Mouse (Mus musculus): ENCODE measurements at regions not wholly inside any gene's neighbourhood (a gene's known extent, or its start where the extent isn't known, plus 50 kb on each side); places are given as distances from the start of the nearest gene placed in this dataset.

GRCm38 (mm10) chr3:21983993-21984725 lies 92.3 kb upstream of the Tbl1xr1 start:
- no peak for TF ChIP-seq POLR2A (IDR thresholded peaks at IDR 0.05; ENCODE audit: insufficient read depth, low read depth, low read length)
- no peak for TF ChIP-seq CTCF (IDR thresholded peaks at IDR 0.05; ENCODE audit: insufficient read depth, low read depth, low read length)
- Histone ChIP-seq H3K4me3 (ENCODE audit: insufficient read depth, low read depth, low read length) (no peak overlapping the region), H3K4me1 (ENCODE audit: control insufficient read depth, insufficient read depth, low read length) (peaks cover 2% of the 10 kb centered on the region; the same call in 1 of the 2 replicates), H3K27ac (ENCODE audit: insufficient read depth, low read depth, low read length) (no peak overlapping the region)
- WGBS, result 40% methylated on average over 2 of the region's 2 CpGs

DNA sequence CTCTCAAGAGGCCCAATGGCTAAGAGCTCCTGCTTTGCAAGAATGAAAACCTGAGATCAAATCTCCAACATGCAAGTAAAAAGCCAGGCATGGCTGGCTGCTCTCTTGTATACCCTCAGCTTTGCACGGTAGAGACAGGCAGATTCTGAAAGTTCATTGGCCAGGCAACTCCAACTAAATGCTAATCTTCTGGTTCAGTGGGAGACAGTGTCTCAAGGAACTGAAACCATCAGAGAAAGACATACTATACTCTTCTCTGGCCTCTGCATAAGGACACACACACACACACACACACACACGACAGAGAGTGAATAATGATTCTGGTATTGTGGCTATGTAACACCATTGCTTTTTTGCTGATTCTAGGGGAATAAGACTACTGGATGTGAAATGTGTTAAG lies 91.6 kb upstream of the Tbl1xr1 start:
- WGBS, result 65% methylated on average over 2 of the region's 2 CpGs
- no peak for TF ChIP-seq CTCF (IDR thresholded peaks at IDR 0.05; ENCODE audit: insufficient read depth, low read depth, low read length)
- TF ChIP-seq POLR2A (IDR thresholded peaks at IDR 0.05; ENCODE audit: insufficient read depth, low read depth, low read length), result no peak
- no peak overlapping the region for H3K4me3 ChIP-seq (ENCODE audit: insufficient read depth, low read depth, low read length)
- H3K4me1 ChIP-seq (ENCODE audit: control insufficient read depth, insufficient read depth, low read length), result peaks cover 2% of the 10 kb centered on the region; the same call in 1 of the 2 replicates
- H3K27ac ChIP-seq (ENCODE audit: insufficient read depth, low read depth, low read length), result no peak overlapping the region

GRCm38 (mm10) chr3:21986164-21986892 lies 90.1 kb upstream of the Tbl1xr1 start:
- WGBS, result 93% methylated on average over 5 of the region's 5 CpGs
- no peak for TF ChIP-seq CTCF (IDR thresholded peaks at IDR 0.05; ENCODE audit: insufficient read depth, low read depth, low read length)
- TF ChIP-seq POLR2A (IDR thresholded peaks at IDR 0.05; ENCODE audit: insufficient read depth, low read depth, low read length), result no peak

DNA sequence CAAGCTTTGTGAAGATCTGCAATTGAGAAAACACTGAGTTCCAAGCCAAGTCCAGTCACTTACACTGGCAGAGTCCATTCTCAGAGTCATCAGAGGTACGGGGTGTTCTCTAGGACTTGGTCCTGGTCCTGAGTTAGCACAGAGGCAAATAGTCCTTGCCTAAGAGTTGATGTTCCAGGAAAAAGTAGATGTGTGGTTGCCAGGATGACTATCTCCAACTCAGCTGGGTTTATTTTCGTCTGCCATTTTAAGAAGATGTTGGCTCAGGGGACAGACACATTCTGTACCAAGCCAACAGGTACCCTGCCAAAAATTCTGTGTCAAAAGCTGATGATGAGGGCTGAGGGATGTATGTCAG lies 89.6 kb upstream of the Tbl1xr1 start:
- TF ChIP-seq POLR2A (IDR thresholded peaks at IDR 0.05; ENCODE audit: insufficient read depth, low read depth, low read length) (no peak), CTCF (IDR thresholded peaks at IDR 0.05; ENCODE audit: insufficient read depth, low read depth, low read length) (no peak)
- H3K27ac ChIP-seq (ENCODE audit: insufficient read depth, low read depth, low read length), result no peak overlapping the region
- peaks cover 2% of the 10 kb centered on the region; the same call in 1 of the 2 replicates for H3K4me1 ChIP-seq (ENCODE audit: control insufficient read depth, insufficient read depth, low read length)
- no peak overlapping the region for H3K4me3 ChIP-seq (ENCODE audit: insufficient read depth, low read depth, low read length)
- 92% methylated on average over 2 of the region's 2 CpGs for WGBS

More at GRCm38 (mm10) chr3:21986164-21986892, 90.1 kb upstream of the Tbl1xr1 start:
- Histone ChIP-seq H3K4me3 (ENCODE audit: insufficient read depth, low read depth, low read length) (no peak overlapping the region), H3K4me1 (ENCODE audit: control insufficient read depth, insufficient read depth, low read length) (peaks cover 2% of the 10 kb centered on the region; the same call in 1 of the 2 replicates), H3K27ac (ENCODE audit: insufficient read depth, low read depth, low read length) (no peak overlapping the region)

DNA sequence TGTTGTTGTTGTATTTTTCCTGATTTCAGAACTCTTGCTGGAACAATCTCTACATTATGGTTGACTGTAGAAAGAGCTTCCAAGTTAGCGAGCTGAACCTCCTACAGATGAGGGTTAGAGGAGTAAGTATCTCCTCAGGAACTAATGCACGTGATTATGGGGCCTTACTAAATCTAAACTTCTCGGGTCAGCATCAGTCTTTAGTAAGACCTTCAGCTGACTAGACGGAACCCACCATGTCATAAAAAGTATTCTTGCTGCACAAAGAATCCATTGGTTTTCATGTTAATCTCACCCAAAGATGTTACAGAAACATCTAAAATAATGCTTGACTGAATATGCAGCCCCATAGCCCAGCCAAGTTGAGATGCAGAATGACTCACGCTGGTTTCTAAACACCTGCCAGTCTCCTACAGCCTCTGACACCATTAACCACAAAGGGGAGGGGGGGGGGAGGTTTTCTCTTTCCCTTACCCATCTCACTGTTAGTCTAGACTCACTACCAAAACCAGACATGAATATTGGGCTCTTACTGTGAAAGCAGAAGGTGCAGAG lies 88.9 kb upstream of the Tbl1xr1 start:
- no peak overlapping the region for H3K27ac ChIP-seq (ENCODE audit: insufficient read depth, low read depth, low read length)

GRCm38 (mm10) chr3:21988010-21988531 lies 88.4 kb upstream of the Tbl1xr1 start:
- Histone ChIP-seq H3K4me3 (ENCODE audit: insufficient read depth, low read depth, low read length) (no peak overlapping the region), H3K4me1 (ENCODE audit: control insufficient read depth, insufficient read depth, low read length) (peaks cover 2% of the 10 kb centered on the region; the same call in 1 of the 2 replicates), H3K27ac (ENCODE audit: insufficient read depth, low read depth, low read length) (no peak overlapping the region)
- WGBS, result 79% methylated on average over 8 of the region's 8 CpGs
- no peak for TF ChIP-seq POLR2A (IDR thresholded peaks at IDR 0.05; ENCODE audit: insufficient read depth, low read depth, low read length)
- TF ChIP-seq CTCF (IDR thresholded peaks at IDR 0.05; ENCODE audit: insufficient read depth, low read depth, low read length), result no peak

More for the DNA sequence above, 88.9 kb upstream of the Tbl1xr1 start:
- H3K4me3 ChIP-seq (ENCODE audit: insufficient read depth, low read depth, low read length), result no peak overlapping the region
- TF ChIP-seq POLR2A (IDR thresholded peaks at IDR 0.05; ENCODE audit: insufficient read depth, low read depth, low read length), result no peak
- no peak for TF ChIP-seq CTCF (IDR thresholded peaks at IDR 0.05; ENCODE audit: insufficient read depth, low read depth, low read length)
- 95% methylated on average over 5 of the region's 5 CpGs for WGBS
- H3K4me1 ChIP-seq (ENCODE audit: control insufficient read depth, insufficient read depth, low read length), result peaks cover 2% of the 10 kb centered on the region; the same call in 1 of the 2 replicates

GRCm38 (mm10) chr3:21990526-21990925 lies 85.9 kb upstream of the Tbl1xr1 start:
- Histone ChIP-seq H3K4me3 (ENCODE audit: insufficient read depth, low read depth, low read length) (no peak overlapping the region), H3K4me1 (ENCODE audit: control insufficient read depth, insufficient read depth, low read length) (no peaks in the 10 kb centered on the region), H3K27ac (ENCODE audit: insufficient read depth, low read depth, low read length) (no peak overlapping the region)
- WGBS, result 83% methylated on average over 4 of the region's 4 CpGs
- TF ChIP-seq CTCF (IDR thresholded peaks at IDR 0.05; ENCODE audit: insufficient read depth, low read depth, low read length), result no peak
- no peak for TF ChIP-seq POLR2A (IDR thresholded peaks at IDR 0.05; ENCODE audit: insufficient read depth, low read depth, low read length)

DNA sequence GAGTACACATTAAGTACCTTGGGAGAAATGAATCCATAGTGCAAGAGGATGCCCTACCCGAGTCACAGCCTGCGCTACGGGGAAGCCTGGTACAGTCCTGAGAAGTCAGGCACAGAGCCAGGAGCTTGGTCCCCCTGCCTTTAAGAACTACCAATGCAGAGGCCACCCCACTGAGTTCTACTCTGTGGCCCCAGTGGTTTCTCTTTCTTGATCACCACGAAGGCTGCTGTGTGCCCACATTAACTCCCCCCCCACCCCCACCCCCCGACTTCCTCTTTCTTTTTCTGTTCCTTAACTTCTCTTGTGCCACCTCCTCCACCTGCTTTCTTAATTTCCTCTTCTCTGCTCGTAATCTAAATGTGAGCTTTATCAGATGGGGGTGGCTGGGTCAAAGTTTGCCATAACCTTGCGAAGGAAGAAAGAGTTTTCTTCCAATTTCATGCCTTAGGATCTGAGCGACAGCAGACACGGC lies 84.7 kb upstream of the Tbl1xr1 start:
- Histone ChIP-seq H3K4me3 (ENCODE audit: insufficient read depth, low read depth, low read length) (no peak overlapping the region), H3K27ac (ENCODE audit: insufficient read depth, low read depth, low read length) (no peak overlapping the region), H3K4me1 (ENCODE audit: control insufficient read depth, insufficient read depth, low read length) (no peaks in the 10 kb centered on the region)
- TF ChIP-seq CTCF (IDR thresholded peaks at IDR 0.05; ENCODE audit: insufficient read depth, low read depth, low read length), result no peak
- TF ChIP-seq POLR2A (IDR thresholded peaks at IDR 0.05; ENCODE audit: insufficient read depth, low read depth, low read length), result no peak
- WGBS, result 78% methylated on average over 9 of the region's 9 CpGs
